Mouse (Mus musculus): Measurements from ENCODE around the gene Scgb2b17. TPM values are rescaled to one million over a fixed set of nuclear protein-coding genes. Genes with fewer than 3 reads are reported as not detected.
"Not testable (repeated sequence)": the region's sequence is repeated elsewhere in the genome, so short reads cannot be mapped to it uniquely, and the experiment has no call there.

The Scgb2b17 gene
- total RNA-seq (2021) = not detected
- long read RNA-seq, experiment 1 = 0 reads
- long read RNA-seq, experiment 2 = 0 reads

DNA sequence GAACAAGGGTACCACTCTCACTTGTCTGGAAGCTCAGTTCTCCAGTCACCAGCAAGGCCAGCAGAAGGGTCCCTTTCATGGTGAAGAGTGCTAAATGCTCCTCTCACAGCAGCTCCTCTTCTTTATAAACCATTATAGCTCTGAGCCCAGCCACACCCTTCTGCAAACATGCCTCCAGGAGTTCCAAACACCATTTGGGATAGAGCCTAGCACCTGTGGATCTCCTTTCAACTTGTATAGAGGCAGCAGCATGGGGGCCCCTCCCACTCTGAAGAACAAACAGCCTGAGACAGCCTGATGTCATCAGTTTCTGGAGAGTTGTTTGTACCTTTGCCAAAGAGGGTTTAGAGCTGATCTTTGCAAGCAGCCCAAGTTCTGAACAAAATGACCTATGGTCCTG, at the start of gene Scgb2b17:
Gene Scgb2b17 (minus strand): TSS at position 101 of the 400 bp plus-strand sequence.
- intact Hi-C loops (cut with DNase I; ENCODE audit: low total_unique reads); DNase-seq: not testable (repeated sequence)

GRCm38 (mm10) chr7:33063149-33063548, 6.8 kb upstream of the Scgb2b17 start, which contains the start of gene Scgb1b17:
Gene Scgb1b17 (plus strand): TSS chr7:33063449.
- intact Hi-C loops (cut with DNase I; ENCODE audit: low total_unique reads); DNase-seq: not testable (repeated sequence)

Other genes starting within 250 kb of the Scgb2b17 start
- gene Scgb2b15, start 226.9 kb downstream of the Scgb2b17 start, total RNA-seq (2021) = not detected
- gene Scgb1b15, start 220.0 kb downstream of the Scgb2b17 start, total RNA-seq (2021) = not detected
- gene Scgb1b17, start 6.9 kb upstream of the Scgb2b17 start, total RNA-seq (2021) = not detected
- gene Scgb2b18, start 117.3 kb upstream of the Scgb2b17 start, total RNA-seq (2021) = not detected
- not detected for gene Scgb1b18, start 129.0 kb upstream of the Scgb2b17 start, total RNA-seq (2021)
- gene Scgb2b19, start 223.8 kb upstream of the Scgb2b17 start, total RNA-seq (2021) = not detected
- not detected for gene Scgb1b19, start 230.7 kb upstream of the Scgb2b17 start, total RNA-seq (2021)